Mouse (Mus musculus) lung, adult 2 months (tissue): Measurements from ENCODE around the gene Appl2.

Source experiments
- CTCF ChIP-seq: fragments of 200-500 bp; IDR thresholded peaks from 2 replicates; pipeline ENCODE4 v1.5.1; 2011; ENCODE audit warnings: mild to moderate bottlenecking, low read length, control low read depth; ENCODE audit not compliant: insufficient read depth
- POLR2A ChIP-seq: fragments of 200-500 bp; IDR thresholded peaks from 2 replicates; pipeline ENCODE4 v1.6.1; 2011; ENCODE audit warnings: low read depth, mild to moderate bottlenecking, control low read depth, low read length, borderline replicate concordance; ENCODE audit errors: extremely low read depth

DNA sequence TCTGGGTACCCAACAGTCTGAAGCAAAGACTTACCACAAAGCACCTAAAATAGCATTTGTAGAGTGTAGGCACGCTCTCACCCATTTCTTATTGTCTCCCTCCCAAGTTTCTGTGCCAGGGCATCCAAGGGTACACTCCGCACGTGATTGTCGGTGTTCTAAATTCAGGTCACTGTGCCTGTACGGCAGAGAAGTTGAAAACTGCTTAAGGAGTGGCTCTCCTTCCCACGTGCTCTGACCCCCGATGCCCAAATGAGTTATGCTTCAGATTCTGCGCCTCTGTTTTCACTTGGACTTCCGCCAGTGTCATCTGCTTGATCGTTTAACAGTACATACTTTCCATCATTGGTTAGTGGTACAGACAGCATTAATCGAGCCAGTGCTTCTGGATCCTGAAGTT lies 47.9 kb downstream of the Appl2 start:
- TF ChIP-seq POLR2A (no peak), CTCF (no peak)
